Mouse (Mus musculus): ENCODE measurements around the gene Kdf1. TPM values are rescaled to one million over a fixed set of nuclear protein-coding genes. Genes with fewer than 3 reads are reported as not detected.

The Kdf1 gene
- not detected in 4 replicates for total RNA-seq (2023; ENCODE audit: inconsistent age)

GRCm38 (mm10) chr4:133518601-133519368 is at the start of gene Kdf1:
Gene Kdf1, plus strand, starts transcription at chr4:133518963.

GRCm38 (mm10) chr4:133479458-133480184 is 39.1 kb upstream of the Kdf1 start, which contains the start of gene Tent5b:
Gene Tent5b, plus strand, starts transcription at chr4:133480132.

GRCm38 (mm10) chr4:133498160-133498724 is 20.5 kb upstream of the Kdf1 start, which contains the start of gene Trnp1:
Gene Trnp1, minus strand, starts transcription at chr4:133498550.

DNA sequence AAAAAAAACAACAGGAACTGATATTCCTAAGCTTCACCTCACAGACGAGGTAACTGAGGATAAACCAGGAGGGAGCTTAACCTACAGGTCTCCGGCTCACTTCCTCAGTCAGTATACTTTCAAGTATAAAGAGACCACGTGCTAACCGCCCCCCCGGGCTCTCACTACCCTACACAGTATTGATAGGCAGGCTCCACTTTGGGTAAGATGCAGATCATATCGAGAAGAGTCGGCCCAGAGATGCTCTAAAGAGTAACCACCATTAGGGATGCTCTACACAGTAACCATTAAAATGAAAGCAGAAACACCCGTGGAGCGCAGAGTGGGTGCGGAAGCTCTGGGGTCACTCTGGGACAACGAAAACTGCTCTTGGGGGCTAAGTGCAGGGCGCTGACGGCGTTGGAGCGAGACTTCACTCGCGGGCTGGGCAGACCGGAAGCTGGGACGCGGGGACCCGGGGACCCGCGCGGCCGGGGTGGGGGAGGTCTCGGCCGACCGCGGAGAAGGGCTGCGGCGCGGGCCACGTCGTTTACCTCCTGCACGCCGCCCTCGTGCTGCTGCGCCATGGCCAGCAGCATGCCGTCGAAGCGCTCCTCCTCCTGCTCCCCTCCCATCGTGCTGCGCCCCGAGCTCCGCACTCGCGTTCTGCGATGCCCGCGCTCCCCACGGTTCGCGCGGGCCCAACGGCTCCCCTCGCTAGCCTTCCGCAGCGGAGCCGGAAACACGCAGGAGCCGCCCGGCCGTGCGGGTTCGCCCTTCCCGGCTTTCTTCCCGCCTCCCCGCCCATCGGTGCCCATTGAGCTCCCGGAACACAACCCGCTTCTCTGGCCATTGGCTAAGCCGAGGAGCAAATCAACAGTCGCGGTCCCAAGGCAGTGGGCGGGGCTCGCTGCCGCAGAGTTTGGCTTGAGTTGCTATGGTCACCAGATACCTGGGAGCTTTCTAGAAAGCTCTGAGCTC is 26.8 kb downstream of the Kdf1 start, which contains the start of gene Nudc:
TSS of gene Nudc (minus strand) at position 725 of the 960 bp plus-strand sequence.

GRCm38 (mm10) chr4:133552768-133553447 is 34.1 kb downstream of the Kdf1 start, which contains the start of gene Nr0b2:
Gene Nr0b2, plus strand, starts transcription at chr4:133553376.

DNA sequence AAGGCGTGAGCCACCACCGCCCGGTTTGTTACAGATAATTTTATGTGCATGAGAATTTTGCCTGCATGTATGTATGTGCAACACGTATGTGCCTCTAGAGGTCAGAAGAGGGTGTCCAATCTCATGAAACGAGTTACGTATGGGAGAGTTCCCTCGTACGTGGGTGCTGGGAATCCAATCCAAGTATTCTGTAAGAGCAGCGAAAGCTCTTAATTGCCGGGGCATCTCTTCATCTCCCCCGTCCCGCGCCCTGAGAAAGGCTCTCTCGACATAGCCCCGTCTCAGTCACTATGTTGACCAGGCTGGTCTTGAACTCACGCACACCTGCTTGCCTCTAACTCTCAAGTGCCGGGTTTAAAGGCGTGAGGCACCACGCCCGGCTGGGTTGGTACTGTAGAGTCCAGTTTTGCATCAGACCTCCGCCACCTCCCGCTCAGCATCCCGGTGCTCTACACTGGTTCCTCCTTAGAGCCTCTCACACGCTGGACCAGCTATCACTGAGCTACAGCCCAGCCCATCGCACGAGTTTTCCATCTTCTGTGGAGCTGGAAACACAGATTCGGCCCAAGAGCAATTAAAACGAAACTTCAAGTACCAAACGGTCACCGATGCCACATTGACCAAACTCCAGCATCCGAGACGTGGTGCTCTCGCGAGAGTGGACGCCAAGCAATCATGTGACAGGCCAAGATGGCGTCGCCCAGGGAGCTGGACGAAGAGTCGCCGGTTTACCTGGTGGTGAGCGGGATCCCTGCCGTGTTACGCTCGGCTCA is 55.5 kb downstream of the Kdf1 start, which contains the start of gene Gpatch3:
TSS of gene Gpatch3 (plus strand) at position 676 of the 773 bp plus-strand sequence.

Other genes starting within 250 kb of the Kdf1 start
- 45.5 to 59.9 TPM (median 55.0 TPM) in 4 replicates for gene Tmem222, start 241.2 kb upstream of the Kdf1 start, total RNA-seq (2023; ENCODE audit: inconsistent age)
- gene Wdtc1, start 165.5 kb upstream of the Kdf1 start, total RNA-seq (2023; ENCODE audit: inconsistent age): 39.5 to 56.0 TPM (median 41.1 TPM) in 4 replicates
- gene Slc9a1, start 149.3 kb upstream of the Kdf1 start, total RNA-seq (2023; ENCODE audit: inconsistent age): 45.8 to 52.1 TPM (median 48.3 TPM) in 4 replicates
- not detected in 4 replicates for gene Tent5b, start 38.8 kb upstream of the Kdf1 start, total RNA-seq (2023; ENCODE audit: inconsistent age)
- 0.81 TPM in 1 of 4 replicates, not detected in the others for gene Trnp1, start 20.4 kb upstream of the Kdf1 start, total RNA-seq (2023; ENCODE audit: inconsistent age)
- gene Nudc, start 27.0 kb downstream of the Kdf1 start, total RNA-seq (2023; ENCODE audit: inconsistent age): 84.5 to 99.2 TPM (median 93.2 TPM) in 4 replicates
- gene Nr0b2, start 34.4 kb downstream of the Kdf1 start, total RNA-seq (2023; ENCODE audit: inconsistent age): not detected in 4 replicates
- 25.3 to 28.1 TPM (median 25.7 TPM) in 4 replicates for gene Gpatch3, start 55.8 kb downstream of the Kdf1 start, total RNA-seq (2023; ENCODE audit: inconsistent age)
- 24.6 to 30.2 TPM (median 25.9 TPM) in 4 replicates for gene Gpn2, start 65.4 kb downstream of the Kdf1 start, total RNA-seq (2023; ENCODE audit: inconsistent age)
- gene Sfn, start 83.2 kb downstream of the Kdf1 start, total RNA-seq (2023; ENCODE audit: inconsistent age): 40.0 to 53.1 TPM (median 48.7 TPM) in 4 replicates
- gene Zdhhc18, start 131.2 kb downstream of the Kdf1 start, total RNA-seq (2023; ENCODE audit: inconsistent age): 227 to 260 TPM (median 255 TPM) in 4 replicates
- 18.4 to 20.5 TPM (median 20.3 TPM) in 4 replicates for gene Pigv, start 153.7 kb downstream of the Kdf1 start, total RNA-seq (2023; ENCODE audit: inconsistent age)
- 288 to 326 TPM (median 300 TPM) in 4 replicates for gene Arid1a, start 237.8 kb downstream of the Kdf1 start, total RNA-seq (2023; ENCODE audit: inconsistent age)